ENCODE assay signal across 13 mouse cellular contexts in the genomic region with DNA sequence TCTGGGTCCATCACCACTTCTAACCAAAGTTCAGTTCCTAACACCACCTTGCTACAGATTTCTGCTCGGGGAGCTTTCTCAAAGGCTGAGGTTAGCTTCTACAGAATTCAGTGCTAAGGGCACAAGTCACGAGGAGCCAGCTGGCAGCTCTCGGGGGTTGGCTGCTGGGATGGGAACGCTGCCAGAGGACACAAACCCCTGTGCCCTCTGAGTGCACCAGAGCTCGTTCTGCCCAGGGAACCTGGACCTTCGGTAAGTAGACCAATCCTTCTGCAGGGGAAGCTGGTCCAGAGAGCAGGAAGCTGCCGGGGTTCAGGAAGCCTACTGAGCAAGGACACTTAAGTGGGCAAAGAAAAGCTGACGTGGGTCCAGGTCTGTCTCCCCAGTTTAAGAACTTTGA. TPM values are rescaled to one million over a fixed set of nuclear protein-coding genes. Genes with fewer than 3 reads are reported as not detected.
DNase-seq lines count a peak whose midpoint lies in the region; ATAC-seq lines count a peak whose summit lies in the region.
"Had no signal": no experiment of that assay in that cellular context is flagged by ENCODE, and none has a peak within 500 bp of the region (broad histone marks: within the 10 kb centered on the region; RNA-seq: fewer than 3 reads in every experiment).

No protein-coding gene starts in this region.

- peak; percentile 87 for DNase-seq in kidney, adult 18-20 months
- DNase-seq in cerebellum, adult 9-10 months, result peak; percentile 65
- peak; percentile 88 to 95 for DNase-seq in kidney, postnatal 25 days
- DNase-seq in T-cell, adult 2 months (ENCODE audit: low spot score), result no peak
- DNase-seq in gastrocnemius, adult 8-10 months (ENCODE audit: low spot score in 2 of 2), result no peak

- no peaks in the 10 kb centered on the region for H3K36me3 ChIP-seq in kidney, embryonic 15.5 days
- H3K36me3 ChIP-seq in heart, embryonic 15.5 days, result no peaks in the 10 kb centered on the region
- H3K36me3 ChIP-seq: embryonic facial prominence, embryonic 12.5 days; lung, embryonic 15.5 days had no signal

- H3K4me3 ChIP-seq in kidney, embryonic 15.5 days (replicated peaks), result no peak overlapping the region
- H3K4me3 ChIP-seq in heart, embryonic 15.5 days, result no peak overlapping the region
- H3K4me3 ChIP-seq: embryonic facial prominence, embryonic 12.5 days; forebrain, embryonic 12.5 days; lung, embryonic 15.5 days; midbrain, embryonic 10.5 days had no signal

- H3K4me2 ChIP-seq in kidney, embryonic 15.5 days, result no peak overlapping the region
- H3K4me2 ChIP-seq in heart, embryonic 15.5 days, result no peak overlapping the region
- H3K4me2 ChIP-seq: embryonic facial prominence, embryonic 12.5 days; forebrain, embryonic 12.5 days; lung, embryonic 15.5 days had no signal

- no peaks in the 10 kb centered on the region for H3K9me3 ChIP-seq in kidney, embryonic 15.5 days (replicated peaks)
- no peaks in the 10 kb centered on the region for H3K9me3 ChIP-seq in heart, embryonic 15.5 days (replicated peaks)
- H3K9me3 ChIP-seq: embryonic facial prominence, embryonic 12.5 days; forebrain, embryonic 12.5 days; lung, embryonic 15.5 days; midbrain, embryonic 10.5 days had no signal

- no peak overlapping the region for H3K9ac ChIP-seq in kidney, embryonic 15.5 days
- H3K9ac ChIP-seq in heart, embryonic 15.5 days, result no peak overlapping the region
- H3K9ac ChIP-seq: embryonic facial prominence, embryonic 12.5 days; forebrain, embryonic 12.5 days; lung, embryonic 15.5 days had no signal

- no peak for ATAC-seq in kidney, embryonic 15.5 days (replicated peaks; ENCODE audit: low FRiP score)
- ATAC-seq in heart, embryonic 15.5 days (replicated peaks; ENCODE audit: insufficient number of reproducible peaks, insufficient read depth, low FRiP score, low read depth), result no peak; the same call in 1 of the 2 replicates
- ATAC-seq in granulocyte monocyte progenitor cell, adult 5-6 weeks (replicated peaks; ENCODE audit: poor library complexity, severe bottlenecking), result no peak
- ATAC-seq: inflammation-experienced regulatory T-cells, adult 6 months had no signal

- no peaks in the 10 kb centered on the region for H3K27me3 ChIP-seq in kidney, embryonic 15.5 days
- H3K27me3 ChIP-seq in heart, embryonic 15.5 days, result no peaks in the 10 kb centered on the region
- H3K27me3 ChIP-seq: embryonic facial prominence, embryonic 12.5 days; forebrain, embryonic 12.5 days; lung, embryonic 15.5 days had no signal

- 76% methylated on average over 8 of the region's 8 CpGs for WGBS in kidney, embryonic 15.5 days
- WGBS in heart, embryonic 15.5 days, result 61% methylated on average over 8 of the region's 8 CpGs

- H3K4me1 ChIP-seq in kidney, embryonic 15.5 days, result no peaks in the 10 kb centered on the region
- H3K4me1 ChIP-seq in heart, embryonic 15.5 days (replicated peaks), result peaks cover 16% of the 10 kb centered on the region
- H3K4me1 ChIP-seq: lung, embryonic 15.5 days had no signal

- no peak overlapping the region for H3K27ac ChIP-seq in kidney, embryonic 15.5 days
- H3K27ac ChIP-seq in heart, embryonic 15.5 days, result peak overlapping the region; percentile 49
- H3K27ac ChIP-seq: embryonic facial prominence, embryonic 12.5 days; forebrain, embryonic 12.5 days; lung, embryonic 15.5 days; midbrain, embryonic 10.5 days had no signal

RNA-seq across cellular contexts. Expression of a gene that starts 40.6 kb away (rescaled TPM):
- polyA plus RNA-seq in kidney, embryonic 15.5 days (2015; fragmentation: Nextera tagmentation; extraction: Ambion mirVana), result 7.0 and 9.5 TPM in 2 replicates
- 42.7 and 50.8 TPM in 2 replicates for polyA plus RNA-seq in heart, embryonic 15.5 days (2015; fragmentation: Nextera tagmentation; extraction: Ambion mirVana)
- 0.58 and 0.77 TPM in 2 replicates for total RNA-seq in granulocyte monocyte progenitor cell, adult 5-6 weeks (2014; fragmentation: Nextera tagmentation)
- 0.13 and 0.15 TPM in 2 replicates for total RNA-seq in granulocyte monocyte progenitor cell, adult 5-6 weeks (2017)
- total RNA-seq in gastrocnemius, adult 8-10 months (2022), result not detected

Comparison
In these comparisons a context has a peak if more than half of its experiments do, and no peak if none do; other contexts are left out.
1. DNase-seq: peak in kidney, adult 18-20 months (single experiment), cerebellum, adult 9-10 months (single experiment) and kidney, postnatal 25 days (2 of 2); none in T-cell, adult 2 months (single experiment) and gastrocnemius, adult 8-10 months (0 of 2).